Mouse (Mus musculus) MEL (cell line): ENCODE measurements around the gene Umad1. TPM values are rescaled to one million over a fixed set of nuclear protein-coding genes. Genes with fewer than 3 reads are reported as not detected.

Experiments used
- DNase-seq: peaks from one replicate; pipeline ENCODE4 v3.0.0; 2011; ENCODE audit warnings: low read depth, low spot score
- H3K27ac ChIP-seq: 2 replicates; pipeline ENCODE4 v1.5.1; 2012; ENCODE audit warnings: low read depth, mild to moderate bottlenecking, control low read depth, low read length, moderate library complexity; ENCODE audit not compliant: control insufficient read depth
- H3K27me3 ChIP-seq, 2 experiments: fragments of 150-350 bp in 1 of 2; sonication (generic) in 1 of 2; 2 replicates each; pipeline ENCODE4 v1.6.1; 2012; ENCODE audit warnings: low read length in 2 of 2, mild to moderate bottlenecking in 2 of 2, improper control_type of control experiment in 1 of 2, moderate library complexity in 1 of 2; ENCODE audit not compliant: insufficient read depth in 2 of 2, control insufficient read depth in 1 of 2
- H3K36me3 ChIP-seq, 2 experiments: 2 replicates each; pipeline ENCODE4 v1.6.1; 2012 to 2014; ENCODE audit warnings: low read length in 2 of 2, improper control_type of control experiment in 1 of 2, inconsistent platforms in 1 of 2, mild to moderate bottlenecking in 1 of 2; ENCODE audit not compliant: insufficient read depth in 2 of 2, control insufficient read depth in 1 of 2
- H3K4me1 ChIP-seq, 2 experiments: fragments of 150-350 bp in 1 of 2; sonication (generic) in 1 of 2; 2 replicates each; pipeline ENCODE4 v1.6.1; 2012; ENCODE audit warnings: low read length in 2 of 2, improper control_type of control experiment in 1 of 2, mild to moderate bottlenecking in 1 of 2; ENCODE audit not compliant: insufficient read depth in 2 of 2, control insufficient read depth in 1 of 2
- H3K4me3 ChIP-seq, 2 experiments: fragments of 150-350 bp in 1 of 2; sonication (generic) in 1 of 2; 2 replicates each; pipeline ENCODE4 v1.5.1; 2012; ENCODE audit warnings: low read depth in 2 of 2, low read length in 2 of 2, mild to moderate bottlenecking in 2 of 2, moderate library complexity in 2 of 2, control low read depth in 1 of 2, improper control_type of control experiment in 1 of 2; ENCODE audit not compliant: control insufficient read depth in 1 of 2, insufficient read depth in 1 of 2
- H3K79me2 ChIP-seq: 2 replicates; pipeline ENCODE4 v1.6.1; 2012; ENCODE audit warnings: mild to moderate bottlenecking, low read length, moderate library complexity; ENCODE audit not compliant: control insufficient read depth, poor library complexity, insufficient read depth
- H3K9ac ChIP-seq: 2 replicates; pipeline ENCODE4 v1.6.1; 2012; ENCODE audit warnings: low read depth, mild to moderate bottlenecking, control low read depth, low read length, moderate library complexity; ENCODE audit not compliant: control insufficient read depth, poor library complexity, severe bottlenecking
- H3K9me3 ChIP-seq: fragments of 150-350 bp; sonication (generic); replicated peaks from 2 replicates; pipeline ENCODE4 v1.6.1; 2012; ENCODE audit warnings: mild to moderate bottlenecking, low read length, improper control_type of control experiment, moderate library complexity; ENCODE audit not compliant: insufficient read depth
- CHD1 ChIP-seq: IDR thresholded peaks from 2 replicates; pipeline ENCODE4 v1.6.1; 2012; ENCODE audit warnings: low read depth, mild to moderate bottlenecking, inconsistent platforms, low read length, improper control_type of control experiment
- EP300 ChIP-seq, 2 experiments: IDR thresholded peaks; 2 replicates each; pipeline ENCODE4 v1.6.1; 2011; ENCODE audit warnings: improper control_type of control experiment in 2 of 2, low read length in 2 of 2, low read depth in 1 of 2, mild to moderate bottlenecking in 1 of 2
- GABPA ChIP-seq: IDR thresholded peaks from 2 replicates; pipeline ENCODE4 v1.6.1; 2012; ENCODE audit warnings: low read depth, mild to moderate bottlenecking, inconsistent platforms, low read length, improper control_type of control experiment, moderate library complexity
- GATA1 ChIP-seq: IDR thresholded peaks from 2 replicates; pipeline ENCODE4 v1.6.1; 2011; ENCODE audit warnings: low read depth, low read length, improper control_type of control experiment
- HCFC1 ChIP-seq: IDR thresholded peaks from 2 replicates; pipeline ENCODE4 v1.6.1; 2012; ENCODE audit warnings: low read depth, mild to moderate bottlenecking, inconsistent platforms, low read length, improper control_type of control experiment, moderate library complexity
- KAT2A ChIP-seq: conservative IDR thresholded peaks from 2 replicates; pipeline ENCODE4 v1.6.1; 2012; ENCODE audit warnings: low read depth, low read length, improper control_type of control experiment, inconsistent platforms
- MAX ChIP-seq: IDR thresholded peaks from 2 replicates; pipeline ENCODE4 v1.6.1; 2011; ENCODE audit warnings: low read length, improper control_type of control experiment
- MEF2A ChIP-seq: IDR thresholded peaks from 2 replicates; pipeline ENCODE4 v1.6.1; 2014; ENCODE audit warnings: low read depth, mild to moderate bottlenecking, inconsistent platforms, low read length, improper control_type of control experiment; ENCODE audit not compliant: poor library complexity, insufficient replicate concordance, severe bottlenecking; ENCODE audit errors: extremely low read depth
- NELFE ChIP-seq: IDR thresholded peaks from 2 replicates; pipeline ENCODE4 v1.6.1; 2011; ENCODE audit warnings: low read depth, low read length, improper control_type of control experiment
- POLR2AphosphoS5 ChIP-seq: IDR thresholded peaks from 2 replicates; pipeline ENCODE4 v1.6.1; 2012; ENCODE audit warnings: low read depth, borderline replicate concordance, mild to moderate bottlenecking, inconsistent platforms, low read length, moderate library complexity, mixed read lengths
- RAD21 ChIP-seq: IDR thresholded peaks from 2 replicates; pipeline ENCODE4 v1.6.1; 2011; ENCODE audit warnings: mild to moderate bottlenecking, low read depth, low read length, improper control_type of control experiment
- SIN3A ChIP-seq: IDR thresholded peaks from 2 replicates; pipeline ENCODE4 v1.6.1; 2012; ENCODE audit warnings: low read length, improper control_type of control experiment, inconsistent platforms
- TAL1 ChIP-seq: IDR thresholded peaks from 2 replicates; pipeline ENCODE4 v1.6.1; 2012; ENCODE audit warnings: mild to moderate bottlenecking, inconsistent platforms, low read length, moderate library complexity, mixed read lengths
- UBTF ChIP-seq: IDR thresholded peaks from 2 replicates; pipeline ENCODE4 v1.6.1; 2012; ENCODE audit warnings: low read depth, mild to moderate bottlenecking, inconsistent platforms, low read length, improper control_type of control experiment, moderate library complexity, borderline replicate concordance; ENCODE audit not compliant: insufficient read depth
- USF2 ChIP-seq, 2 experiments: IDR thresholded peaks; 2 replicates each; pipeline ENCODE4 v1.6.1; 2011 to 2012; ENCODE audit warnings: improper control_type of control experiment in 2 of 2, low read length in 2 of 2, borderline replicate concordance in 1 of 2, inconsistent platforms in 1 of 2, low read depth in 1 of 2, mild to moderate bottlenecking in 1 of 2; ENCODE audit not compliant: insufficient read depth in 1 of 2
- ZC3H11A ChIP-seq: IDR thresholded peaks from 2 replicates; pipeline ENCODE4 v1.6.1; 2012; ENCODE audit warnings: low read depth, mild to moderate bottlenecking, inconsistent platforms, low read length, improper control_type of control experiment
- ZMIZ1 ChIP-seq: IDR thresholded peaks from 2 replicates; pipeline ENCODE4 v1.6.1; 2012; ENCODE audit warnings: low read depth, mild to moderate bottlenecking, inconsistent platforms, low read length, improper control_type of control experiment, moderate library complexity
- polyA plus RNA-seq, 2 experiments: library from polyadenylated mRNA; stranded (reverse) in 1 of 2; unstranded in 1 of 2; fragments of >175 nt in 1 of 2; fragments of >200 nt in 1 of 2; gene quantifications; 2 replicates each; pipeline versions ENCODE4 v1.2.1 to v1.2.4; 2012; ENCODE audit warnings: low replicate concordance in 2 of 2, low read depth in 1 of 2; ENCODE audit not compliant: insufficient read length in 2 of 2, insufficient read depth in 1 of 2, missing spikeins in 1 of 2
- total RNA-seq: library from RNA; depleted of rRNA; stranded (reverse); fragments of 300-350 nt; gene quantifications from 2 replicates; pipeline ENCODE4 v1.2.3, GENCODE M21; 2012

Gene Umad1
- total and polyA plus RNA-seq, 3 experiments: 5.3 to 9.7 TPM; not detected in 1

DNA sequence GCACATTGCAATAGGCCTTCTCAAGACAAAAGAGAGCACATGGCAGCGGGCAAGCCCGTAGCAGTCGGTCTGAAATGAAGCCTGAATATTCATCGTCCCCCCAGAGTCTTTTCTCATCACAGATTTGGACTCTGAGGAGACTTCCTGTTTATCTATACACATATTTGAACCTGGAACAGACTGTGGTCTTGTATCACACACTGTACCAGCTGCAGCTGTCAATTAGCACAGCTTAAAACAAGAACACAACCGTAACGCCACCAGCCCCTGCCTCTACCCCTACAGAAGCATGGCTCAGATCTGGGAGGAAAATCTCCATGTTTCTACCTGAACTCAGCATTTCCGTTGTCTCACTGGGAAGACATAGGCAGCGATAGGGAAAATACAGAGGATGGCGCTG, 174.1 kb downstream of the Umad1 start:
- no peaks in the 10 kb centered on the region for H3K36me3 ChIP-seq
- H3K9me3 ChIP-seq: no peaks in the 10 kb centered on the region
- no peaks in the 10 kb centered on the region for H3K27me3 ChIP-seq
- H3K79me2 ChIP-seq: no peaks in the 10 kb centered on the region
- DNase-seq: no peak
- no peak overlapping the region for H3K4me3 ChIP-seq
- TF ChIP-seq UBTF (no peak), MEF2A (no peak), NELFE (no peak), RAD21 (no peak), POLR2AphosphoS5 (no peak), GATA1 (no peak), ZC3H11A (no peak), KAT2A (no peak)
- TF ChIP-seq, all 39 proteins: peak for 0
- Histone ChIP-seq H3K9ac (no peak overlapping the region), H3K4me1 (no peaks in the 10 kb centered on the region), H3K27ac (no peak overlapping the region)

DNA sequence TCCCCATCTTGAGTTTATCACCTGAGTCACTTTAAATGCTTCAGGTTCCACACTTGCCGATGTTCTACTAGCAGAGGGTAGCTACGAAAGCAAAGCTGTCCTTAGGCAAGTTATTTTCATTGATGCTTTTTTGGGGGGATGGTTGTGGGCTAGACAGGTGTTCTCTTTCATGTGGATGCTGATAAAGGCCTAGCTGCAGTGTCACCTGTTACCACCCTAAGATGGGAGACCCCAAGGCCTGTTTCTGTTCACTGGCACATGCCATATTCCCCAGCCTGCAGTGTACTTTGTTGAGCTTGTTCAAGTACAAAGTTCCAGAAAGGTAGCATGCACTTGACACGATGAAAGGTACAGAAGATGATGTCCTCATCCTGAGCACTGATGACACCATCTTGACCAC, 178.8 kb downstream of the Umad1 start:
- H3K27ac ChIP-seq: no peak overlapping the region
- no peaks in the 10 kb centered on the region for H3K36me3 ChIP-seq
- H3K9me3 ChIP-seq: no peaks in the 10 kb centered on the region
- no peaks in the 10 kb centered on the region for H3K79me2 ChIP-seq
- H3K27me3 ChIP-seq: no peaks in the 10 kb centered on the region
- H3K9ac ChIP-seq: no peak overlapping the region
- peaks cover 0 to 2% of the 10 kb centered on the region in 2 experiments; a peak in 1 of 4 replicates for H3K4me1 ChIP-seq
- DNase-seq: no peak
- H3K4me3 ChIP-seq: no peak overlapping the region
- no peak for TF ChIP-seq GABPA
- no peak for TF ChIP-seq MAX
- no peak for TF ChIP-seq TAL1
- no peak for TF ChIP-seq ZMIZ1
- TF ChIP-seq USF2 (IDR thresholded peaks at IDR 0.05; ENCODE audit: borderline replicate concordance in 1 of 2, insufficient read depth in 1 of 2, low read depth in 1 of 2, low read length in 2 of 2): no peak
- TF ChIP-seq, all 39 proteins: peak for 0

DNA sequence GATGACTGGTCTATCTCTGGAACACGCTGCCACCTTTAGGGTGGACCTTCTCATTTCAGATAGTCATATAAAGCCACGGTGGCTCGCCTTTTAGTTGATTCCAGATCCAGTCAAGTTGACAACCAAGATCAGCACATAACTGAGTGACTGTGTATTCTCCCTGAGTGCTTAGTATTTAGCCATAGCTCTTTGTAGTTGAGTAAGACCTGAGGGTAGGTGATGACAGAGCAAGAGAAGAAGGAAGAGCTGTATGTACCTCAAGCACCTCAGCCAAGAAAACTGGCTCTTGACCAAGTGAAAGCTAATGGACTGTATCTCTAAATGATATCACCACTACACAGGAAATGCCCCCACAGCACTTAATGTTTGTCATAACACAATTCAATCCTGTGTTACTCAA, 182.7 kb downstream of the Umad1 start:
- Histone ChIP-seq H3K9me3 (no peaks in the 10 kb centered on the region), H3K9ac (no peak overlapping the region), H3K36me3 (no peaks in the 10 kb centered on the region), H3K4me3 (no peak overlapping the region), H3K27ac (no peak overlapping the region), H3K79me2 (no peaks in the 10 kb centered on the region), H3K4me1 (peaks cover 0 to 2% of the 10 kb centered on the region in 2 experiments; a peak in 1 of 4 replicates), H3K27me3 (no peaks in the 10 kb centered on the region)
- no peak for DNase-seq
- TF ChIP-seq EP300 (IDR thresholded peaks at IDR 0.05; ENCODE audit: low read depth in 1 of 2, low read length in 2 of 2) (no peak), SIN3A (no peak), MAX (no peak), CHD1 (no peak), HCFC1 (no peak), NELFE (no peak), POLR2AphosphoS5 (no peak)
